Mouse (Mus musculus) neural tube, embryonic 12.5 days (tissue): ENCODE measurements around the gene Ret. TPM values are rescaled to one million over a fixed set of nuclear protein-coding genes. Genes with fewer than 3 reads are reported as not detected.

Experiments used
- ATAC-seq: fragments of 200-750 bp; cut with Nextera tagmentation; 2 replicates; pipeline ENCODE4 v1.8.0; 2017; ENCODE audit warnings: low read depth, mild to moderate bottlenecking, moderate TSS enrichment, moderate library complexity; ENCODE audit not compliant: low FRiP score
- H3K27ac ChIP-seq: fragments of 300-500 bp; sonication (generic); 2 replicates; pipeline ENCODE4 v1.5.1; 2016
- H3K27me3 ChIP-seq: fragments of 300-500 bp; sonication (generic); replicated peaks from 2 replicates; pipeline ENCODE4 v1.6.1; 2016; ENCODE audit warnings: mild to moderate bottlenecking
- H3K36me3 ChIP-seq: fragments of 300-500 bp; sonication (generic); 2 replicates; pipeline ENCODE4 v1.6.1; 2016; ENCODE audit warnings: mild to moderate bottlenecking
- H3K4me1 ChIP-seq: fragments of 300-500 bp; sonication (generic); 2 replicates; pipeline ENCODE4 v1.6.1; 2016
- H3K4me2 ChIP-seq: fragments of 300-500 bp; sonication (generic); replicated peaks from 2 replicates; pipeline ENCODE4 v1.6.1; 2016; ENCODE audit warnings: mild to moderate bottlenecking
- H3K4me3 ChIP-seq: fragments of 300-500 bp; sonication (generic); 2 replicates; pipeline ENCODE4 v1.5.1; 2016
- H3K9ac ChIP-seq: fragments of 300-500 bp; sonication (generic); 2 replicates; pipeline ENCODE4 v1.6.1; 2016; ENCODE audit warnings: mild to moderate bottlenecking
- H3K9me3 ChIP-seq: fragments of 300-500 bp; sonication (generic); 2 replicates; pipeline ENCODE4 v1.6.1; 2016; ENCODE audit warnings: mild to moderate bottlenecking
- WGBS: fragments of 180-500 bp; shearing (Covaris S2); methylation state at CpG from one replicate; pipeline ENCODE4 v1.1.7; 2016; 5-methylcytosine and 5-hydroxymethylcytosine counted together
- polyA plus RNA-seq: library from polyadenylated mRNA; unstranded; fragments of >200 nt; fragmentation: Nextera tagmentation; extraction: Ambion mirVana; gene quantifications from 2 replicates; pipeline ENCODE4 v1.2.1, GENCODE M21; 2016

Ret gene
- polyA plus RNA-seq, 1 experiment from 2014 or later: 18.8 TPM

DNA sequence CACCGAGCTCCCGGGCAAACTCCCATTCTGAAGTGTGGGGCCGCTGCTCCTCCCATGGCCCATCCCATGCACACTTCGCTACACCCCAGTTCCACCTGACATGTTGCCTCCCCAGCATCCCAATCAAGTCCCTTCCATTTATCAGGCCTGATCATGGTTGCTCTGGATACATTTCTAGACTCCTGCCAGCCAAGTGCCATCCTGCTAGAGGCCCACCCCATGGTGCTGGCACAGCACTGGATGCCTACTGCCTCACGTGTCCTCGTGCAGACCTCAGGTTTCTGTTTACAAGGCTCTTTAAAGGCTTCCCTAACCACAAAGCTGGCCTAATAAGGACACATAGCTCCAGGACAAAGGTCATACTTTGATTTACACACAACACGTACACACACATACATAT is 26.1 kb downstream of the Ret start:
- ATAC-seq: no peak
- H3K4me2 ChIP-seq: no peak overlapping the region
- H3K9me3 ChIP-seq: no peaks in the 10 kb centered on the region
- no peaks in the 10 kb centered on the region for H3K4me1 ChIP-seq
- H3K27me3 ChIP-seq: no peaks in the 10 kb centered on the region
- WGBS: 90% methylated on average over 7 of the region's 7 CpGs
- no peak overlapping the region for H3K9ac ChIP-seq
- no peaks in the 10 kb centered on the region for H3K36me3 ChIP-seq
- H3K27ac ChIP-seq: no peak overlapping the region
- no peak overlapping the region for H3K4me3 ChIP-seq

GRCm38 (mm10) chr6:118168106-118168505 is 29.4 kb downstream of the Ret start:
- no peak for ATAC-seq
- H3K9me3 ChIP-seq: no peaks in the 10 kb centered on the region
- no peak overlapping the region for H3K4me3 ChIP-seq
- no peaks in the 10 kb centered on the region for H3K36me3 ChIP-seq
- H3K27me3 ChIP-seq: no peaks in the 10 kb centered on the region
- no peak overlapping the region for H3K27ac ChIP-seq
- no peaks in the 10 kb centered on the region for H3K4me1 ChIP-seq
- 87% methylated on average over 14 of the region's 14 CpGs for WGBS
- no peak overlapping the region for H3K9ac ChIP-seq
- no peak overlapping the region for H3K4me2 ChIP-seq

DNA sequence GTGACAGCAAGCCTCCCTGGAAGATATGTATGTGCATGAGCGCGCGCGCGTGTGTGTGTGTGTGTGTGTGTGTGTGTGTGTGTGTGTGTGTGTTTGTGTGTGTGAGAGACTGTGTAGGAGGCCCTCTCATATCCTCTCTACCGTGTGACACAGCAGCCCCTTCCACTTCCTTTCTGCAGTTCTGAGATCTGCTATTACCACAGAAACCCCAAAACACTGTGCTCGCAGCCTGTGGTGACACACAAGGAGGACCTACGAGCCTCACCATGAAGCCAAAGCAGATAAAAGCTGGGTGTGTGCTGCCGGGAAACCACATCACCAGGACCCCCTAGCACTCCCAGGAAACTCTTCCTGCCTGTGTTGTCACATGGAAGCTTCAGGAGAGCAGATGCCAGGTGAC is 30.5 kb downstream of the Ret start:
- Histone ChIP-seq H3K27me3 (no peaks in the 10 kb centered on the region), H3K27ac (no peak overlapping the region), H3K9me3 (no peaks in the 10 kb centered on the region), H3K4me3 (no peak overlapping the region), H3K4me2 (no peak overlapping the region), H3K36me3 (no peaks in the 10 kb centered on the region), H3K9ac (no peak overlapping the region), H3K4me1 (no peaks in the 10 kb centered on the region)
- no peak for ATAC-seq
- 92% methylated on average over 9 of the region's 9 CpGs for WGBS

DNA sequence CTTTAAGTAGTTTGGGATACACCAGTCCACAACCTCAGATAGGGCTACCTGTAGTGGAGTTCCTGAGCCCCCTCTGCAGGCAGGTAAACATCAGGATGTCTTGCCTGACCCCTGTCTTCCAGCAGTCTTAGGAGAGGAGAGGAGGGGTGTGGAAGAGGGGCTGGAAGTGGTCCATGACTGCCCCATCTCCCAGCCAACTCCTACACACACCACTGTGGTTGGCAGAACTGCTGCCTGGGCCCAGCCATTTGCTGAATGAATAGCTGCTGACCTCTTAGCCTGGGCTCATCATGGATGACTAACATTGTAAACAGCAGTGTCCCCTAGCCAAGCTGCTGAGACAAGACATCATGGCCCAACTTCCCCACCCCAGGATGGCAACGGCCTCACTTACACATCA is 32.0 kb downstream of the Ret start:
- H3K4me1 ChIP-seq: no peaks in the 10 kb centered on the region
- no peak overlapping the region for H3K9ac ChIP-seq
- H3K27me3 ChIP-seq: no peaks in the 10 kb centered on the region
- H3K27ac ChIP-seq: no peak overlapping the region
- ATAC-seq: no peak
- 96% methylated on average over 1 of the region's 1 CpGs for WGBS
- no peaks in the 10 kb centered on the region for H3K9me3 ChIP-seq
- H3K36me3 ChIP-seq: no peaks in the 10 kb centered on the region
- no peak overlapping the region for H3K4me2 ChIP-seq
- H3K4me3 ChIP-seq: no peak overlapping the region

- Histone ChIP-seq H3K4me2 (no peak overlapping the region), H3K4me3 (no peak overlapping the region), H3K36me3 (no peaks in the 10 kb centered on the region), H3K9me3 (no peaks in the 10 kb centered on the region), H3K9ac (no peak overlapping the region), H3K27ac (no peak overlapping the region), H3K27me3 (no peaks in the 10 kb centered on the region), H3K4me1 (no peaks in the 10 kb centered on the region)
- ATAC-seq: no peak
- 73% methylated on average over 8 of the region's 8 CpGs for WGBS
Observed at GRCm38 (mm10) chr6:118164691-118165090, 32.8 kb downstream of the Ret start.

DNA sequence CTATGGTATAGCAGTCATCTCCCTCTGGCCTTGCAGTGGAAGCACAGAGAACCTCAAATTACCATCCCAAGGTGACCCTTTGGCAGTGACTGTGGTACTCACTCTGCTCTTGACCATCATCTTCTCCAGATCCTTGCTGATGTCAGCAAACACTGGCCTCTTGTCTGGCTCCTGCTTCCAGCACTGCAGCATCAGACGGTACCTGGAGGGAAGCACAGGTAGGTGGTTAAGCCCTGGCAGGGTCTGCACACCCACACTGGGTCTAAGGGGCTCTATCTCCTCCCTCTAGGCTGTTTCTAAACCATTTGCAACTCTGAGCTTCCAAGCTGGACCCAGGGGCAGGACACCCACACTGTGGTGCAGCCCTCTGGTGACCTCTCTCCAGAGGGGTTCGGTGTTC is 34.4 kb downstream of the Ret start:
- 81% methylated on average over 2 of the region's 2 CpGs for WGBS
- Histone ChIP-seq H3K9ac (no peak overlapping the region), H3K27ac (no peak overlapping the region), H3K36me3 (no peaks in the 10 kb centered on the region), H3K27me3 (no peaks in the 10 kb centered on the region), H3K4me1 (no peaks in the 10 kb centered on the region), H3K4me2 (no peak overlapping the region), H3K4me3 (no peak overlapping the region), H3K9me3 (no peaks in the 10 kb centered on the region)
- ATAC-seq: no peak

DNA sequence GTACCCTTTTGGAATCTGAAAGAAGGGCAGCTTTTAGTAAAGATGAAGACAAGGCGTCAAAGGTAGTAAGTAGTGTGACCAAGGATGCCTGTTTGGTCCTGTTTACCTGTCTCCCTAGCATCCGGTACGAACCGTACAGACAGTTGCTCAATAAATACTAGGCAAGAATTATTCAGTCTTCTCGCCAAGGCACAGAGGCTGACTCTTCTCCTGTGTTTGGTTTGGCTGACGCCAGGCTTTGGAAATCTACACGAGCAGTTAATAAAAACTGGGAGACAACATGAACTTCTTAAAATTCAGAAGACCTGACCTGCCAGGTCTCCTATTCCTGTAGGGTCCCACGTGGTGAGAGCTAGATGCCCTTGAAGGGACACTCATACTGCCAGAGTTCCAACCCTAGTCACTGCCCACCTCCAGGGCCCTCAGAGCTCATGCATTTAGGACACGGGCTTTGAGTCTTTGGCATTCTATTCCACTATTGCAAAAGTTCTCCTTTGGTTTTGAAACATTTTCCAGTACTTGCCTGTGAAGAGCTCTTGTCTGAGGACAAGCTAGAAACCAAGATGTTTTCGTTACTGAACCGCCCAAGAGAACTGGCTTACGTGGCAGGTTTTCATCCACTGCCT is 34.9 kb downstream of the Ret start:
- no peaks in the 10 kb centered on the region for H3K27me3 ChIP-seq
- H3K9me3 ChIP-seq: no peaks in the 10 kb centered on the region
- WGBS: 89% methylated on average over 12 of the region's 12 CpGs
- no peak for ATAC-seq
- no peak overlapping the region for H3K4me2 ChIP-seq
- H3K9ac ChIP-seq: no peak overlapping the region
- H3K4me3 ChIP-seq: no peak overlapping the region
- no peak overlapping the region for H3K27ac ChIP-seq
- H3K4me1 ChIP-seq: no peaks in the 10 kb centered on the region
- no peaks in the 10 kb centered on the region for H3K36me3 ChIP-seq

DNA sequence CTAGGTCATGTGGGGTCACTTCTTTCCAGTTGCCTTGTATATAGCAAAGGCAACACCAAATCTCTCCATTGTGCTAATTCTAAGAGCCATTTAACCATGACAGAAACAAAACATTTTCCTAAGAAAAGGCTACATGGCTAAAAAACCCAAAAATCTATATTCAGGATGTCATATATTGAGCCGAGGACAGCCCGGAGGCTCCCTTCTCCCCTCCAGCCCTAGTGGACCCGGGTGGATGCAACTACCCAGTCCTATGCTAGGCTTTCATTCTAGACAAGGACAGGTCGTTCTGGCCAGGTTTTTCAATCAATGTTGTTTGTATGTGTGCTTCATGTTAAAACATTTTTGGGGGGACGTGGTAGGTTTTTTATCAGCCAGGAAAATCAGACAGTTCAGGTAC is 44.4 kb downstream of the Ret start:
- H3K27me3 ChIP-seq: no peaks in the 10 kb centered on the region
- H3K4me2 ChIP-seq: no peak overlapping the region
- no peak for ATAC-seq
- no peak overlapping the region for H3K27ac ChIP-seq
- H3K36me3 ChIP-seq: no peaks in the 10 kb centered on the region
- H3K4me3 ChIP-seq: no peak overlapping the region
- WGBS: 82% methylated on average over 5 of the region's 5 CpGs
- no peak overlapping the region for H3K9ac ChIP-seq
- no peaks in the 10 kb centered on the region for H3K4me1 ChIP-seq
- H3K9me3 ChIP-seq: no peaks in the 10 kb centered on the region

DNA sequence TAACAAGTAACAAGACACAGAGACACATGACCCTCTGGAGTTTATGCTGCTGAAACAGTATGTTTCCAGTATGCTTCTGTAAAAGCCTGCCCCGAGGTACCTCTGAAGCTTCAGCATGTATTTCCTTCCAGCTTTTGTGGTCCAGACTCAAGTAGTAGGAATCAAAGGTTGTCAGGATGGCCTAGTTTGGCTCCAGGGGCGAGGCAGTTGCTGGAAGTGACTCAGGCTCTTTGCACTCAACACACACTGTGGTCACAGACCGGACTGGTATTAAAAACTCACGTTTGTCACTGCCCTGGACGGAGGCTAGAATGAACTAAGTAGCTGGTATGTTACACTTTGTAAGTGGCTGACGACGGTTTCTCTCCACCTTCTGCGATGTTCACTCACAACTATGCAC is 46.5 kb downstream of the Ret start:
- 83% methylated on average over 8 of the region's 8 CpGs for WGBS
- Histone ChIP-seq H3K4me3 (no peak overlapping the region), H3K4me2 (no peak overlapping the region), H3K9me3 (no peaks in the 10 kb centered on the region), H3K36me3 (no peaks in the 10 kb centered on the region), H3K4me1 (no peaks in the 10 kb centered on the region), H3K27me3 (no peaks in the 10 kb centered on the region), H3K9ac (no peak overlapping the region), H3K27ac (no peak overlapping the region)
- no peak for ATAC-seq

- no peaks in the 10 kb centered on the region for H3K4me1 ChIP-seq
- no peak overlapping the region for H3K27ac ChIP-seq
- H3K36me3 ChIP-seq: no peaks in the 10 kb centered on the region
- no peaks in the 10 kb centered on the region for H3K9me3 ChIP-seq
- ATAC-seq: no peak
- no peak overlapping the region for H3K9ac ChIP-seq
- no peak overlapping the region for H3K4me3 ChIP-seq
- no peak overlapping the region for H3K4me2 ChIP-seq
- WGBS: 82% methylated on average over 2 of the region's 2 CpGs
- H3K27me3 ChIP-seq: no peaks in the 10 kb centered on the region
Observed at GRCm38 (mm10) chr6:118150538-118150937, 47.0 kb downstream of the Ret start.

- H3K36me3 ChIP-seq: no peaks in the 10 kb centered on the region
- WGBS: 80% methylated on average over 4 of the region's 4 CpGs
- H3K9me3 ChIP-seq: no peaks in the 10 kb centered on the region
- H3K4me2 ChIP-seq: no peak overlapping the region
- no peak overlapping the region for H3K4me3 ChIP-seq
- ATAC-seq: no peak
- H3K4me1 ChIP-seq: no peaks in the 10 kb centered on the region
- no peaks in the 10 kb centered on the region for H3K27me3 ChIP-seq
- H3K9ac ChIP-seq: no peak overlapping the region
- H3K27ac ChIP-seq: no peak overlapping the region
Observed at GRCm38 (mm10) chr6:118150128-118150527, 47.4 kb downstream of the Ret start.

- H3K4me2 ChIP-seq: no peak overlapping the region
- 88% methylated on average over 6 of the region's 6 CpGs for WGBS
Observed at GRCm38 (mm10) chr6:118140961-118141360, 56.6 kb downstream of the Ret start.

More at GRCm38 (mm10) chr6:118140961-118141360, 56.6 kb downstream of the Ret start:
- peaks cover 3% of the 10 kb centered on the region for H3K4me1 ChIP-seq
- H3K9ac ChIP-seq: no peak overlapping the region
- no peaks in the 10 kb centered on the region for H3K36me3 ChIP-seq
- H3K4me3 ChIP-seq: no peak overlapping the region
- H3K27ac ChIP-seq: no peak overlapping the region
- ATAC-seq: no peak
- no peaks in the 10 kb centered on the region for H3K9me3 ChIP-seq
- no peaks in the 10 kb centered on the region for H3K27me3 ChIP-seq
